Mouse (Mus musculus) heart, embryonic 16.5 days (tissue): Measurements from ENCODE around the gene Itk. TPM values are rescaled to one million over a fixed set of nuclear protein-coding genes. Genes with fewer than 3 reads are reported as not detected.

Experiments
- ATAC-seq: fragments of 200-750 bp; cut with Nextera tagmentation; replicated peaks from 2 replicates; pipeline ENCODE4 v1.8.0; 2017; ENCODE audit warnings: moderate number of reproducible peaks; ENCODE audit not compliant: insufficient read depth, low FRiP score; ENCODE audit errors: extremely low read depth
- H3K27ac ChIP-seq: fragments of 300-500 bp; sonication (generic); 2 replicates; pipeline ENCODE4 v1.5.1; 2014; ENCODE audit warnings: mild to moderate bottlenecking, low read length, control low read depth, moderate library complexity
- H3K27me3 ChIP-seq: fragments of 300-500 bp; sonication (generic); 2 replicates; pipeline ENCODE4 v1.6.1; 2014; ENCODE audit warnings: low read length, mixed read lengths; ENCODE audit not compliant: control insufficient read depth, insufficient read depth
- H3K36me3 ChIP-seq: fragments of 300-500 bp; sonication (generic); 2 replicates; pipeline ENCODE4 v1.6.1; 2014; ENCODE audit not compliant: control insufficient read depth, insufficient read depth
- H3K4me1 ChIP-seq: fragments of 300-500 bp; sonication (generic); 2 replicates; pipeline ENCODE4 v1.6.1; 2014; ENCODE audit warnings: low read length, mixed read lengths; ENCODE audit not compliant: control insufficient read depth, insufficient read depth
- H3K4me2 ChIP-seq: fragments of 300-500 bp; sonication (generic); 2 replicates; pipeline ENCODE4 v1.6.1; 2014; ENCODE audit warnings: low read depth, mild to moderate bottlenecking, control low read depth, low read length
- H3K4me3 ChIP-seq: fragments of 300-500 bp; sonication (generic); 2 replicates; pipeline ENCODE4 v1.5.1; 2014; ENCODE audit warnings: mild to moderate bottlenecking, control low read depth, low read length
- H3K9ac ChIP-seq: fragments of 300-500 bp; sonication (generic); 2 replicates; pipeline ENCODE4 v1.6.1; 2014; ENCODE audit warnings: low read length, control low read depth
- H3K9me3 ChIP-seq: fragments of 300-500 bp; sonication (generic); replicated peaks from 2 replicates; pipeline ENCODE4 v1.6.1; 2016; ENCODE audit warnings: low read length; ENCODE audit not compliant: control insufficient read depth
- WGBS: fragments of 180-500 bp; shearing (Covaris S2); extraction: QIAGEN DNeasy Blood & Tissue Kit; methylation state at CpG from one replicate; pipeline ENCODE4 v1.1.7; 2014; 5-methylcytosine and 5-hydroxymethylcytosine counted together
- polyA plus RNA-seq: library from polyadenylated mRNA; unstranded; fragments of >200 nt; fragmentation: Nextera tagmentation; extraction: Ambion mirVana; gene quantifications from 2 replicates; pipeline ENCODE4 v1.2.1, GENCODE M21; 2015

The Itk gene
- polyA plus RNA-seq, 1 experiment from 2014 or later, result 5.2 TPM

DNA sequence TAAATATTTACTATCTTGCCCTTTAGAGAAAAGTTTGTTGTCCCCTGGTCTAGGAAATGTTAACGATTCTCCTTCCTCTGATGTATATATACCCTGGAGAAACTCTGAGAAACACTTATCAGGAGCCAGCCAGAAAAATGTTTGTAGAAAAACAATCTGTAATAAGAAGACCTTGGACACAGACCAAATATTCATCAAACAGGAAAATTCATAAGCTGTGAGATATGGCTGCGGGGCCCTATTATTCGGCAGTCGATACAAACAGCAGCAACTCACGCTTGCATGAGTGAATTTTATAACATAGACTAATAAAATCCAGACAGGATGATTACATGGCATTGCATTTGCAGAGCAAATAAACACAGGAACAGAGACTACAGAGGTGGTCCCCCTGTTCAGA, 29.5 kb upstream of the Itk start:
- no peaks in the 10 kb centered on the region for H3K4me1 ChIP-seq

DNA sequence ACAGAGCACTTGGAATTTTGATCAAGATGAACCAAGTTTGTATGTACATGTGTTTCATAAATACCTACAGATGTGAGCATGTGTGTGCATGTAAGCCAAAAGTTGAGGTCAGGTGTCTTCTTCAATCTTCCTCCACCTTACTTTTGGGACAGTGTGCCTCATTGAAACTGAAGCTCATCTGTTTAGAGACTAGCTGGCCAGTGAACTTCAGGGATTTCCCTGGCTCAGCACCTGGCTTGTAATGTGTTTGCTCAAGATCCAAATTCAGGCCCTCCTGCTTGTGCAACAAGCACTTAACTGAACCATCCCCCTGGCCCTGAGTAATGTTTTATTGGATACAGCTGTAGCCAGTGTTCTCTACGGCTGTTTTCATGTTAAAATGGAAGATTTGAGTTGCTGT, 29.1 kb upstream of the Itk start:
- Histone ChIP-seq H3K27ac (no peak overlapping the region), H3K4me1 (no peaks in the 10 kb centered on the region), H3K36me3 (no peaks in the 10 kb centered on the region), H3K27me3 (no peaks in the 10 kb centered on the region), H3K9ac (no peak overlapping the region), H3K9me3 (no peaks in the 10 kb centered on the region), H3K4me3 (no peak overlapping the region), H3K4me2 (no peak overlapping the region)
- 80% methylated on average over 1 of the region's 1 CpGs for WGBS
- ATAC-seq, result no peak

More for the DNA sequence above, 29.5 kb upstream of the Itk start:
- H3K4me3 ChIP-seq, result no peak overlapping the region
- no peaks in the 10 kb centered on the region for H3K9me3 ChIP-seq
- H3K27me3 ChIP-seq, result no peaks in the 10 kb centered on the region
- WGBS, result 72% methylated on average over 5 of the region's 5 CpGs
- H3K9ac ChIP-seq, result no peak overlapping the region
- H3K36me3 ChIP-seq, result no peaks in the 10 kb centered on the region
- ATAC-seq, result no peak
- H3K4me2 ChIP-seq, result no peak overlapping the region
- no peak overlapping the region for H3K27ac ChIP-seq

DNA sequence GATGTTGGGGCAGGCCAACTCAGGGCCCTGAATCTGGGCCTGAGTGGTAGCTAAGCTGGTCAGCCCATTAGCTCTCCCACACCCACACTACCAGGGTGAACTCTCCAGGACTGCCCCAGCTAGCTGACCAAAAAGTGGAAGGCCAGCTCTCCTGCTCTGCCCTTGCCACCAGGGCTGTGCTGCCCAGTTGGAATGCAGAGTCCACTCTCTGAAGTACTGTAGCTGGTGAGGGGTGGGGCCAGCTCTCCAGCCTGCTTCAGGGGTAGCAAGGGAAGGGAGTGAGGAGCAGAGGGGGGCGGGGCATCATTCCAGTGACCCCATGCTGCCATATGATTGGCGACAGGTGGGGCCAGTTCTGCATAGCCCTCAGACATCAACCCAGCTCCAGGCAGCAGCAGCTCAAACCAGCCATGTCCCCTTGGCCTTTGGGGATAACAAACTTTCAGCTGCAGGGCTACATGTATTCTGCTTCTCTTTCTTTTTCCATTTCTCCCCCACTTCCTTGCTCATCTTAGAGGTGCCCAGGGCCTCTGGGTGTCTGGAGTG, 20.8 kb upstream of the Itk start:
- Histone ChIP-seq H3K4me2 (no peak overlapping the region), H3K9ac (no peak overlapping the region), H3K9me3 (no peaks in the 10 kb centered on the region), H3K4me1 (no peaks in the 10 kb centered on the region), H3K27ac (no peak overlapping the region), H3K27me3 (no peaks in the 10 kb centered on the region), H3K4me3 (no peak overlapping the region), H3K36me3 (no peaks in the 10 kb centered on the region)
- whole genome bisulfite sequencing, result 49% methylated on average over 2 of the region's 2 CpGs
- ATAC-seq, result no peak

DNA sequence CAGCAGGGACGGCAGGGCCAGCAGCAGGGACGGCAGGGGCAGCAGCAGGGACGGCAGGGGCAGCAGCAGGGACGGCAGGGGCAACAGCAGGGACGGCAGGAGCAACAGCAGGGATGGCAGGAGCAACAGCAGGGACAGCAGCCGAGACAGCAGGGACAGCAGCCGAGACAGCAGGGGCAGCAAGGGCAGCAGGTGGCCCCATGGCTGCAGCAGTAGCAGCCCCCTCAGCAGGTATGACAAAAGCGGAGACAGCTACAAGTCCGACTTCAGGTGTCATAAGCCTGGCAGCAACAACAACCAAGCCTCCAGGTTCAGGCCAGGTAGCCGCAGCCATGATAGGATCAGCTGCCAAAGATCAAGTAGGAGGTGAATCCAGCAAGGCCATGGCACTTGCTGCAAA, 17.4 kb upstream of the Itk start:
- no peaks in the 10 kb centered on the region for H3K27me3 ChIP-seq
- WGBS, result 36% methylated on average over 10 of the region's 10 CpGs
- H3K4me3 ChIP-seq, result no peak overlapping the region
- no peak for ATAC-seq
- no peak overlapping the region for H3K27ac ChIP-seq
- no peaks in the 10 kb centered on the region for H3K36me3 ChIP-seq
- no peaks in the 10 kb centered on the region for H3K4me1 ChIP-seq
- H3K4me2 ChIP-seq, result no peak overlapping the region
- H3K9ac ChIP-seq, result no peak overlapping the region
- H3K9me3 ChIP-seq, result no peaks in the 10 kb centered on the region

DNA sequence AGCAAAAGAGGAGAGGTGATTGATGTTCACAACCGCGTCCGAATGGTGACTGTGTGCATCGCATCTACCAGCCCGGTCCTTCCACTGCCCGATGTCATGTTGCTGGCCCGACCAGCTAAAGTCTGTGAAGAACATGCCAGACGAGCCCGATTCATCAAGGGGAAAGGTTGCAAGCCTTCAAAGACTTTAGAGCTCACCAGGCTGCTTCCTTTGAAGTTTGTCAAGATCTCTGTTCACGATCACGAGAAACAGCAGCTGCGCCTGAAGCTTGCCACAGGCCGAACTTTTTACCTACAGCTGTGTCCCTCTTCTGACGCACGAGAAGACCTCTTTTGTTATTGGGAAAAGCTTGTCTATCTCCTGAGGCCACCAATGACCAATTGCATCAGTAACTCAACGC, 15.7 kb upstream of the Itk start:
- no peak for ATAC-seq
- Histone ChIP-seq H3K4me1 (no peaks in the 10 kb centered on the region), H3K36me3 (no peaks in the 10 kb centered on the region), H3K9me3 (no peaks in the 10 kb centered on the region), H3K4me2 (no peak overlapping the region), H3K4me3 (no peak overlapping the region), H3K27ac (no peak overlapping the region), H3K9ac (no peak overlapping the region), H3K27me3 (no peaks in the 10 kb centered on the region)
- WGBS, result 73% methylated on average over 16 of the region's 16 CpGs

DNA sequence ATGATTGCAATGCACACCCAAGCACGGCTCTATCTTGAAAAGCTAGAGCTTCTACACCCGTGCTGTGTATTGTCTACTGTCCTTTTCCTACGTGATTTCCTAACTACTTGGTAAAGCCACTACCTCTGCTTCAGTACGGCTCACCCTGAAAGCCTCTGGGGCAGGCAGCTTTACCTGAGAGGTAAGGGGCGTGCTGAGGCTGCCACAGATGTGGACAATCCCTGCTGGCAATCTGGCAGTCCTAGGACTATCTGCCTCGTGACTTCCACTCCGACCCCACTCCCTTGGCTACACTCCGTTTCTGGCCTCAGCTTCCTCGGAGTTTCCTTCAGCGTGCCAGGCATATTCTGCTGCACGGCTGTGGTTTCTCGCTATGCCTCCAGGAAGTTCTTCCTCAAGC, 12.2 kb upstream of the Itk start:
- H3K36me3 ChIP-seq, result no peaks in the 10 kb centered on the region
- H3K4me3 ChIP-seq, result no peak overlapping the region
- ATAC-seq, result no peak
- no peaks in the 10 kb centered on the region for H3K9me3 ChIP-seq
- no peak overlapping the region for H3K9ac ChIP-seq
- H3K4me1 ChIP-seq, result no peaks in the 10 kb centered on the region
- no peaks in the 10 kb centered on the region for H3K27me3 ChIP-seq
- WGBS, result 72% methylated on average over 12 of the region's 12 CpGs
- no peak overlapping the region for H3K4me2 ChIP-seq
- no peak overlapping the region for H3K27ac ChIP-seq

DNA sequence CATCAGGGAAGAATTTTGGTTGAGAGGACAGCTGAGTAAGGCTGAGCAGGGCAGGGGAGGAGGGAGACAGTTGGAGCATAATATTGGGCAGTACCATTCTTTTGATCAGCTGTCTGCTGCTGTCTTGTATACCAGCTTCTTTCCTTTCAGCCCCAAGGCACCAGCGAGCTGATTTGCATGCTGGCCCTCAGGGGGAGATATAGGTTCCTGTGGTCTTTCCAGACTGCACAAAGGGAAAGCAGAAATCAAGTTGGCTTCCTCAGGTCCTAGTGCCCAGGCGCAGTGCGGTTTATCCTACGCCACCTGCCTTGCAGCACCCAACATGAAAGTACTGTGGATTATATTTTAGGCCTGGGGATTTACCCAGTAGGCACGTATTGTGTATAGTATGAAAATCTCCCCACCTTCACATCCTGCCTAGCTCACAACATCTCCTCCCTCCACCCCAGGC, 9.6 kb upstream of the Itk start:
- no peak; the same call in 1 of the 2 replicates for ATAC-seq
- H3K9ac ChIP-seq, result no peak overlapping the region
- 62% methylated on average over 5 of the region's 5 CpGs for WGBS
- no peaks in the 10 kb centered on the region for H3K36me3 ChIP-seq
- H3K4me3 ChIP-seq, result no peak overlapping the region
- no peak overlapping the region for H3K4me2 ChIP-seq
- no peaks in the 10 kb centered on the region for H3K27me3 ChIP-seq
- no peak overlapping the region for H3K27ac ChIP-seq
- no peaks in the 10 kb centered on the region for H3K4me1 ChIP-seq
- no peaks in the 10 kb centered on the region for H3K9me3 ChIP-seq

DNA sequence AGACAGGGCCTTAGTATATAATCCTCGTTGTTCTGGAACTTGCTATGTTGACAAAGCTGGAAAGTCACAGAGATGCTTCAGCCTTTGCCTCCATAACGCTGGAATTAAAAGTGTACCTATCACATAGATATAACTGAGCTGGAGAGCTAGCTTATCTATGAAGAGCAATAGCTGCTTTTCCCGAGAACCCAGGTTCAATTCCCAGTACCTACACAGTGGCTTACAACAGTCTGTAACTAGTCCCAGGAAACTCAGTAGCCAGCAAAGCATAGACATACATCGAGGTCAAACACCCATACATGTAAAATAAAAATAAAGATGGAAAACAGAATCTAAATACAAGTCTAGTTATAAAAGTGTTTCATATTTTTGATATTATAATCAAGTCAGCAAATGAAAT, 9.2 kb upstream of the Itk start:
- Histone ChIP-seq H3K36me3 (no peaks in the 10 kb centered on the region), H3K9me3 (no peaks in the 10 kb centered on the region), H3K27ac (no peak overlapping the region), H3K4me1 (no peaks in the 10 kb centered on the region), H3K9ac (no peak overlapping the region), H3K4me2 (no peak overlapping the region), H3K4me3 (no peak overlapping the region), H3K27me3 (no peaks in the 10 kb centered on the region)
- no peak for ATAC-seq
- 78% methylated on average over 4 of the region's 4 CpGs for WGBS

DNA sequence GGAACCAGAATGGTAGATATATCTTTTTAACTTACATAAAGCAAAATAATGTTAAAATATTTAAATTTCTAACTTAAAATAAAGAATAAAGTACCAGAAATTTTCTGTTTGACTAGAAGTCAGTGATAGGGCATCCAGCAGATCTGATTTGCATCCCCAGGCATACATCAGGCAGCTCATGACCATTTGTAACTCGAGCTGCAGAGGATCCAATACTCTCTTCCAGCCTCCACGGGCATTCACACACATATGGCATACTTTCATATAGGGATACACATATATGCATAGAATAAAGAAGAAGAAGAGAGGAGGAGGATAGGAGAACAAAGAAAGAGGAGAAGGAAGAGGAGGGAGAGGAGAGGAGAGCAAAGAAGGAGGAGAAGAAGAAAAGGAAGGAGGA, 8.6 kb upstream of the Itk start:
- Histone ChIP-seq H3K4me3 (no peak overlapping the region), H3K9me3 (no peaks in the 10 kb centered on the region), H3K4me1 (no peaks in the 10 kb centered on the region), H3K27me3 (no peaks in the 10 kb centered on the region), H3K27ac (no peak overlapping the region), H3K9ac (no peak overlapping the region), H3K36me3 (no peaks in the 10 kb centered on the region), H3K4me2 (no peak overlapping the region)
- no peak for ATAC-seq
- 52% methylated on average over 2 of the region's 2 CpGs for WGBS

DNA sequence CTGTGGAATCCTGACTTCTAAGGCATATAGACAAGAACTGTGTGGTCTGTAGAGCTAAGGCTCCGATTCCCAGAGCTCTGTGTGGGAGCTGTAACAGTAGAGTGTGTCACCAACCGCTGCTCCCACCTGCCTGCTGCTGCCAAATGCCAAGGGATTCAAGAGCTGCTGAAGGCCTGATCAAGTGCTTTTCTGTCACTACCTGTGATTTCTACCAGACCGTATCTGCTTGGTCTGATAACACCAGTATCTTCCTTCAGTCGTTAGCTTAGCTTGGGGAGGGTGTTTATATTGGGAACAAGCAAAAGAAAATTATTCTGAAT, 7.5 kb upstream of the Itk start:
- H3K9ac ChIP-seq, result no peak overlapping the region
- no peak overlapping the region for H3K4me3 ChIP-seq
- no peaks in the 10 kb centered on the region for H3K4me1 ChIP-seq
- no peaks in the 10 kb centered on the region for H3K9me3 ChIP-seq
- 49% methylated on average over 4 of the region's 4 CpGs for WGBS
- ATAC-seq, result 0 out of 2 replicates have a peak, but pooled peaks have one; percentile 12
- no peaks in the 10 kb centered on the region for H3K36me3 ChIP-seq
- no peaks in the 10 kb centered on the region for H3K27me3 ChIP-seq
- no peak overlapping the region for H3K27ac ChIP-seq
- no peak overlapping the region; the same call in 1 of the 2 replicates for H3K4me2 ChIP-seq
